Mouse (Mus musculus) lung, adult 18-20 months (tissue): ENCODE measurements around the gene Zmynd8.
A peak's percentile ranks its signal among the peaks of the same experiment; 100 is the strongest.

Source experiments
- DNase-seq, 2 experiments: peaks; one replicate each; pipeline ENCODE4 v3.0.0; 2022; ENCODE audit warnings: mixed read lengths in 2 of 2

Gene Zmynd8

GRCm38 (mm10) chr2:165898202-165899194 is at the start of gene Zmynd8:
Zmynd8 (minus strand) TSS chr2:165899016.
- no peak for DNase-seq

- DNase-seq: no peak
Measured at GRCm38 (mm10) chr2:165948007-165948406, 49.2 kb upstream of the Zmynd8 start.

GRCm38 (mm10) chr2:165946046-165946564 is 47.3 kb upstream of the Zmynd8 start:
- DNase-seq: no peak

- no peak for DNase-seq
Measured at GRCm38 (mm10) chr2:165944576-165945351, 45.9 kb upstream of the Zmynd8 start.

DNA sequence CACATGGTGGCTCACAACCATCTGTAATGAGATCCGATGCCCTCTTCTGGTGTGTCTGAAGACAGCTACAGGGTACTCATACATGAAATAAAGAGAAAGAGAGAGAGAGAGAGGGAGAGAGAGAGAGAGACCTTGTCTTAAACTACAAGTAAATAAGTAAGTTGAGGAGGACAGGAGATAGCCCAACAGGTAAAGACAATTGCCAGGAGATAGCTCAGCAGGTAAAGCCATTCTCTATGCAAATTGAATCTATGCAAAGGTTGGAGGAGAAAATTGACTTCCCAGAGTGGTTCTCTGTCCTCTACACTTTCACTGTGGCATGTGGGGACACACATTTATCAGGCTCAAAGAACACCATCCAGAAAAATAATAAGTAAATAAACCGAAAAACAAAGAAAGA is 44.3 kb upstream of the Zmynd8 start:
- no peak for DNase-seq

DNA sequence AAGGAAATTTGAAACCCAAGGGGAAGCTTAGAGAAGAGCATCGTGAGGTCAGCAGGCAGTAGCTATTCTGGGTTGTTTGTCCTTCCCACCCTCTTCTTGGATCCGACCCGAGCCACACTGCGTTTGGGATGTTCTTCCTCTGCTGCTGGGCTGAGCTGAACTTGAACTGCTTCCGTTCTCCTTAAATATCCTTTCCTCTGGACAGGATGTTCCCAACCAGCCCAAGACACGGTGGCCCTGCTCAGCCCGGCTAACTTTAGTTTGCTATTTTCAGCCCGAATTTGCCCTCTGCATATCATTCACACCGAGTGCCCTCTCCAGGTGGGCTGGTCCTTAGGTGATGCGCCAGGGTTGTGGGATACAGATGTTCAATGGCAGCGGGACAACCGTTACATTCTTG is 37.3 kb upstream of the Zmynd8 start:
- peak; percentile 66 to 72 for DNase-seq

DNA sequence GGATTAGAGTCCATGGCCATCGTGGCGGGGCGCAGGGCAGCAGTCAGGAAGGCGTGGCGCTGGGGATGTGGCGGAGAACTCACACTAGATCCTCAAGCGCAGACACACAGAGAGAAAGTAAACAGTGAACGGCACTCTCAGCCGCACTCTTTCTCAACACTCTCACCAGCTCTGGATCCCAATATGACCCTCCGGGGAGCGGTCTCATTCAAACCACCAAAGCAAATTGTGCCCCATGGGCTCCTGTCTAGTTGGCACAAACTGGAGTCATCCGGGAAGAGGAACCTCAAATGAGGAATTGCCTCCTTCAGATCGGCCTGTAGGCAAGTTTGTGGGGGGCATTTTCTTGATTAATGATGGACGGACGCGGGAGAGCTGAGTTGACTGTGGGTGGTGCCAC is 28.9 kb upstream of the Zmynd8 start:
- no peak for DNase-seq

DNA sequence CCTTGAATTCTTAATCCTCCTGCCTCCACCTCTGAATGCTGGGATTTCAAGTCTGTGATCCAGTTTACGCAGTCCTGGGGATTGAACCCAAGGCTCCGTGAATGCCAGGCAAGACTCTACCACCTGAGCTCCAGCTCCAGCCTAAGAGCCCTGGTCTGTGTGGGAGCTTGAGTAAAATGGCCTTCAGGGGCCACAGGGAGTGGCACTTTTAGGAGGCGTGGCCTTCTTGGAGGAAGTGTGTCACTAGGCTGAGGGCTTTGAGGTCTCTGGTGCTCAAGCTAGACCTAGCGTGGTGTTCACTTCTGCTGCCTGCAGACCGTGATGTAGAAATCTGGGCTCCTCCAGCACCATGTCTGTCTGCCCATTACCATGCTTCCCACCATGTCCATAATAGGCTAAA is 27.4 kb upstream of the Zmynd8 start:
- no peak for DNase-seq

DNA sequence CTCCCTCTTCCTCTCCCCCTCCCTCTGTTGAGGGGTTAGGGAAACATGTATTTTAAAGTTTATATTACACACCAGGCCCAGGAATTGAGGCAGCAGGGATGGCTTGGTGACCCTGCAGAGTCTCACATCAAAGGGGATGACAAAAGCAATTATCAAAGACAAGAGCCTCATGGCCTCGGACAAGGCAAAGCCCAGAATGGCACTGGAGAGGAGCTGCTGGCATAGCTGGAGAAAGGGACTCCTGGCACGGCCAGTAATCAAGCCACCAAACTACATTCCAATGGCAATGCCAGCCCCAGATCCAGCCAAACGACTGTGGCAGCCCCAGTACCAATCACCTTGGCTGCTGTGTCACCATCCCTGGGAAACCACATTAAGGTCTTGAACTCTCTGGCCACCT is 26.3 kb upstream of the Zmynd8 start:
- no peak for DNase-seq

DNA sequence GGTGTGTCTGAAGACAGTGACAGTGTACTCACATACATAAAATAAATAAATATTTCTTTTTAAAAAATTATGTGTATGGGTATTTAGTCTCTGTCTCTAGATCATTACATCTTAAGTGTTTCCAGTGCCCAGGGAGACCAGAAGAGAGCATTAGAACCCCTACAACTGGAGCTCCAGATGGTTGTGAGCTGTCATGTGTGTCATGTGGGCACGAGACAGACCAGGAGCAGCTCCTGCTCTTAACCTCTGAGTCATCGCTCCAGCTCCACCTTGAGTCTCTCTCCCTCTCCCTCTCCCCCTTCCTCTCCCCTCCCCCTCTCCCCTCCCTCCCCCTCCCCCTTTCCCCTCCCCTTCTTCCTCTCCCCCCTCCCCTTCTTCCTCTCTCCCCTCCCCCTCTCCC is 25.9 kb upstream of the Zmynd8 start:
- no peak for DNase-seq

- DNase-seq: no peak
Measured at GRCm38 (mm10) chr2:165923715-165924114, 24.9 kb upstream of the Zmynd8 start.

DNA sequence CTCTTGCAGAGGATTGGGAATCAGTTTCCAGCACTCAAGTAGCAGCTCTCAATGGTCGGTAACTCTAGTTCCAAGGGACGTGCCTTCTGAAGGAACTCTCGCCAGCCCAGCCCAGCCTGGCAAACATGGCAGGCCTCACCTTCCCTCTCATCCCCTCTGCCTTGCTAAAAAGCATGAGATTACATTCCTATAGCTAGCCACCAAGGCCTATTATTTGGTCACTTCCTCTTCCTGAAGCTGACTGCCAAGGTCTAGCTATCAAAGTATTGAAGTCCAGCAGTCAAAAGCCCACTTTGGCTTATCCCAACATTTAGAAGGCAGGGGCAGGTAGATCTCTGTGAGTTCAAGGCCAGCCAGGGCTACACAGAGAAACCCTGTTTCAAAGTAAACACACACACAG is 24.2 kb upstream of the Zmynd8 start:
- no peak for DNase-seq

DNA sequence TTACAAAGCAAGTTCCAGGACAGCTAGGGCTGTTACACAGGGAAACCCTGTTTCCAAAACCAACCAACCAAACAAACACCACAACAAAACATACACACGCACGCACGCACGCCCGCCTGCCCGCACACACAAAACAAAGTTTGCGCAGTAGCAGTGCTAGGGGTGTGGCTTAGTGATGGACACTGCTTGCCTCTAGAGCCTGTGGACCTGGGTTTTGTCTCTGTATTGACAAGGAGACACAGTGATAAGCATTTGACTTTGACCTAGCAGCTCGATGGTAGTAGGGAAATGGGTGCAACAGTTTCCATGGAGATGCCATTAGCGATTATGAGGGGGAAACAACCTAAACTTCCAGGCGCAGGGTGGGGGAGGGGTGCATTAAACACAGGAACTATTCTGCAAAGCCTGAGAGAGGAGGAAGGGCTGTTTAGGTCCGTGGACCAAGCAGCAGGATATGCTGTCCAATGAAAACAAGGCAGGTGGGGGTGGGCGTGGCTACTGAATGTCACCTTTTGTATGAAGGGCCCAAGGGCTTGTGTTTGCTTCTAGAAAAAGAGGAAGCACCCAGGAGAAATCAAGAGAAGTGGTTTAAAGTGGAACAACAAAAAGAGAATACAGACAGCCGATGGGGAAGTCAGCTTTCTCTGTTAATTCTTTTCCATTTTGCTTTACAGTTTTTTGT is 23.4 kb upstream of the Zmynd8 start:
- DNase-seq: peak; percentile 62 to 63

- DNase-seq: peak; percentile 92 to 95
Measured at GRCm38 (mm10) chr2:165914298-165914697, 15.5 kb upstream of the Zmynd8 start.

DNA sequence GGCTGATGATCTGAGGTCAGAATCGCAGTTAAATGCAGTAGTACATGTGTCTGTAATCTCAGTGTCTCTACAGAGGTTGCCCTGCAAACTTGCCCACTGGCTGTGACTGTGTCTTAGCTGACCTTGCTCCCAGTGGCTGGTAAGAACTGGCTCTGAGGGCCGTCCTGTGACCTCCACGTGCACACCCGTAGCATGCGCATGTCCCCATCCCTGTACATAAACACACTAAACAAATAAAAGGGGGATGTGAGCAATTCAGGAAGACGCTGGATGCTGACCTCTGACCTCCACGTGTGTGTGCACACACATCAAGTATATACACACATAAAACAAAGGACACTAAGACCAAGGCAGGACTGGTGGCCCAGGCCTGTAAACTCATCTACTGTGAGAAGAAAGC is 14.3 kb upstream of the Zmynd8 start:
- DNase-seq: no peak

- peak; percentile 59 to 80 for DNase-seq
Measured at GRCm38 (mm10) chr2:165909731-165910130, 10.9 kb upstream of the Zmynd8 start.

GRCm38 (mm10) chr2:165907199-165907598 is 8.4 kb upstream of the Zmynd8 start:
- no peak for DNase-seq

- DNase-seq: no peak
Measured at GRCm38 (mm10) chr2:165906332-165906945, 7.6 kb upstream of the Zmynd8 start.

- DNase-seq: no peak
Measured at GRCm38 (mm10) chr2:165901127-165901384, 2.2 kb upstream of the Zmynd8 start.

DNA sequence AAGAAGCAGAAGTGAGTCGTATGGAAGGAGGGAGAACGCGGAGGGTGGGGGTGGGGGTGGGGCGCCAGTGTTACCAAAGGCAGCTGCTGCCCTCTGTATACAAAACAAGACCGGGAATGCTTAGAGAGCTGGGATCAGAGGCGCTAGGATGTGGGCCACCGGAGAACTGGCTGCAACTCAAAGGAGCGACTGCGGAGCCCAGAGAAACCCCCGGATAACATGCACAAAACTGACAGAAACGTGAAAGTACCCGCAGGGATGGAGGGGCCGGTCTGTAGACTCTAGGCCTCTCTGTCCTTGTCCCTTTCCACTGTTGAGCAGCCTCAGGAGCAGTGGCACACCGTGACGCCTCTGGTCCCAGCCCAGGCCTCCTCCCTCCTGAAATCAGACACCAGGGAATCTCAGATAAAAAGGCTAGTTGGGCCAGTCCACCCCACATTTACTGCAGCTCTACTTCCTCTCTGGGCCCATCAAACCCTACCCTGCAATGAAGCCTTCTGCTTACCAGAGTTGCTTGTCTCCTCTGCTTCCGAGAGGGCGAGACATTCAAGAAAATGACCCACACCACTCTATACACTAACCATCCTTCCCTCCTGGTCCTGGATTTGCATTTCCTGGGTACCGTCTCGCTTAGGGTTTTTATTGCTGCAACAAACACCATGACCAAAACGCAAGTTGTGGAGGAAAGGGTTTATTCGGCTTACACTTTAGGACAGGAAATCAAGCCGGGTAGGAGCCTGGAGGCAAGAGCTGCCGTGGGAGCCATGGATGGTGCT is 1.7 kb upstream of the Zmynd8 start:
- DNase-seq: no peak

DNA sequence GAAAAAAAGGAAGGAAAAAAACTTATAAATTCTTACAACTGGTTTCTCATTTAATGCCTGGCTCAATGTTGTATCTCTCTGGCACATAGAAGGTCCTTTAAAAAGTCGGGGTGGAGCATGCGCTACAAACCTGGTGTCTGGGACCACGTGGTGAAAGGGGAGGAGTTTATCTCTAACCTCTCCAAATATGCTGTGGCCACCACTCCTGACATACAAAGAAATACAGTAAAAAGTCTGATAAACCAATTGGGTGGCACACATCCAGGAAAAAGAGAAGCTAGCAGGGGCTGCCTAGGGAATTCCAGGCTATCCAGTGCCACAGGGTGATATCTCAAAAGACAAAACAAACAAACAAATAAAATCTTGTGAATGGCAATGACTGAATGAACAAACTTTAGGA is 1.1 kb upstream of the Zmynd8 start:
- no peak for DNase-seq

DNA sequence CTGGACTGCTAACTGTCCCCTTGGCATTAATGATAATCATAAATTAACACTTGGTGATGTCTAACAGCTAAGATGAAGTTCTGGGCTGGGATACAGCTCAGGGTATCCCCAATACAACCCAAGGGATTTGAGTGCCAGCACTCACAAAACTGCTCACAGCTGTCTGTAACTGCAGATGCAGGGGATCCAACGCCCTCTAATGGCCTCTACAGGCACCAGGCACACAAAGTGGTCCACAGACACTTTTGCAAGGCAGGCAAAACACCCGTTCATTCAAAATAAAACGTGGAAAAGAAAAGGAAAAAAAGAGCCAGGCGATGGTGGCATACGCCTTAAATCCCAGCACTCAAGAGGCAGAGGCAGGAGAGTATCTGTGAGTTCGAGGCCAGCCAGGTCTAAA is 658 bp upstream of the Zmynd8 start:
- DNase-seq: no peak
